Mouse (Mus musculus): ENCODE measurements around the gene Scgb3a1.

DNA sequence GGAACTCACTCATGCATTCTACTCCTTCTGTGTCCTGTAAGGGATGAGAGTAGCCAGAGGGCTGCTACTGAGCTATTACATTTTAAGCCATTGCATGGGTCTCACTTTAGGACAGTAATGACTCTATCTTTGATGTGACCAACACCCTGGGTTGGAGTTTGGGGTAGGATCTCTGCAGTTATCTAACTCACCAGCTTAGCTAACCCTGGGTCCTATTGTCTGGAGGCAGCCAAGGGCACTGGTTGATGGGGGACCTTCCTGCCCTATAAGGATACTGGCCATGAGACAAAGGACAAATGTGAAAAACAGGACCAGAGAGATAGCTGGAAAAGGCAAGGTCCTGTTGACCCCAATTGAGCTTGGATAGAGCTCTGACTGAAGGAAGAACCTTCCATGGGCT is 7.9 kb upstream of the Scgb3a1 start:
- TF ChIP-seq CTCF (IDR thresholded peaks at IDR 0.05; ENCODE audit: borderline replicate concordance, insufficient read depth, low read depth, low read length) (no peak), POLR2A (IDR thresholded peaks at IDR 0.05; ENCODE audit: borderline replicate concordance, insufficient read depth, low read length) (no peak)
